Mouse (Mus musculus): ENCODE results near the gene Hspa4.

DNA sequence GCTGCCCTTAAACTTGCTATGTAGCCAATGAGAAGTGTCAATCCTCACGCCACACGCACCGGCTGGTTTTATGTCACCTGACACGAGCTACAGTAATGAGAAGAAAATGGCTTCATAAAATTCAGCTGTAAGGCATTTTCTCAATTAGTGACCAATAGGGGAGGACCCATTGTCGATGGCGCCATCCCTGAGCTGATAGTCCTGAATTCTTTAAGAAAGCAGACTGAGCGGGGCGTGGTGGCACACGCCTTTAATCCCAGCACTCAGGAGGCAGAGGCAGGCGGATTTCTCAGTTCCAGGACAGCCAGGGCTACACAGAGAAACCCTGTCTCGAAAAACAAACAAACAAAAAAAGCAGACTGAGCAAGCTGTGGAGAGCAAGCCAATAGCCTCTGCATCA, 9.4 kb downstream of the Hspa4 start:
- no peak for TF ChIP-seq CTCF (IDR thresholded peaks at IDR 0.05; ENCODE audit: low read depth)
- TF ChIP-seq EP300 (IDR thresholded peaks at IDR 0.05; ENCODE audit: low read depth): no peak

Measured in liver, postnatal 0 days (tissue).